Mouse (Mus musculus): ENCODE results near the gene Vti1a.

Vti1a gene

DNA sequence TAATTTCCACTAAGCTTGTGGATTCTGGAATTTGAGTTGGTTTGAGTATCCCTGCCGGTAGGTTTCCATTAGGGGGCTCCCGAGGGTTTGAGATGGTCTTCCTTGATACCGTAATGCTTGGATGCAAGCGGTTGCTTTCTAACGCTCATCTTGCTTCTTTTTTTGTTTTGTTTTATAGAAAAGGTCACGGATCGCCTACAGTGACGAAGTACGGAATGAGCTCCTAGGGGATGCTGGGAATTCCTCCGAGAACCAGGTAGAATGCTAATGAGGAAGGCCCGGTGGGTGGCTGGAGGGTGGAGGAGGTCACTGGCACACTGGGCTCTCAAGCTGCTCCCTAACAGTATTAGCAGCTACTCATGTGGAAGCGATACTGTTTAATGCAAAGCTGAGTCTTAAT is 64.7 kb downstream of the Vti1a start:
- DNase-seq (ENCODE audit: low spot score), result no peak

DNA sequence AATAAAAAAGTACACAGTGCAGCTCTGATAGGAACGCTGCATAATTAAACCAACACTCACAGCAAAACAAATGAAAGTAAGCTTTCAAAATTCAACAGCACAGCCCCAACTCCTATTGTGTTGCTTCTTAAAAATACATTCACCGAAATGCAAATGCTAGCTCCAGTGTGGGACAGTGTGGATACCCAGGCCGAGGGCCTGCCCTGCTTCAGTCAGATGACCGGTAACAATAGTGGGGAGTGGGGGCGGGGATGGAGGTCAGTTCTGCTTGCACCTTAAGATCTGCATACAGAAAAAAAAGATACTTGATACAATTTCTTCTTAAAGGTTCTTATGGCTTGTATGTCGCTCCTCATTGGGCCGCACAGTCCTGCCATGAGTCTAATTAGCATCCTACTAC is 65.2 kb downstream of the Vti1a start:
- DNase-seq (ENCODE audit: low spot score), result no peak

DNA sequence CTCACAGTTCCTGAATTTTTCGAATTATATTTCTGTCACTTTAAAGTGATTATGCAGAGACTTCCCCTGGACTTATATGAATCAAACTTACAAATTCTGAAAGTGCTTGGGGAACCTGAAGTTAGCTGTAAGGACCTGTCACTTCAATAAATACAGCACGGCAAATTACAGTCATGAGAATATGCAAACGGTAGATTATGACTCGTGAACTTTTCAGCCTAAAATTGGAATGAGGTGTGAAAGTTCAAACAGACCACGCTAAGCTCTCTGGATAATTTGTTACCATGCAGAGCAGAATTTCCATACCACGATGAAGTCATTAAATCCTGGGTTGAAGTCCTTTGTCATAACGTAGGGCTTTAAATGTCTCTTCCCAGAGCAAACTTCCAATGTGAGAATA is 66.7 kb downstream of the Vti1a start:
- DNase-seq (ENCODE audit: low spot score), result no peak

DNA sequence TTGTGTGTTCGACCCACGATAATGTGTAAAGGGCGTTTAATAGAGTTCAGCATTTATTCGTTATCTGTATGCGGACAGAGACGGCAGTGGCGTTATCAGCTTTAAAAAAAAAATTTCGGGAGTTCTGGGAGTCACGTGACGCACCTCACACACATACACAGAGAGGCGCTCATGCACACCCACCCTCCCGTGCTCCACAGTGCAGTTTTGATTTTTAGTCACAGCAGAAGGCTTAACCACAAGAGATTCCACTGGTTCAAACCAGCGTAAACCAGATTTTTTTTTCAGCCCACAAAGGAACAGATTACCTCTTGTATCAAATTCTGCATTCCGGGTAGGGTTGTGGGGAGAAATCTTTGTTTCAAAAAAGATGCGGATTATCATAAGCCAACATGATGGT is 68.5 kb downstream of the Vti1a start:
- DNase-seq (ENCODE audit: low spot score), result no peak

DNA sequence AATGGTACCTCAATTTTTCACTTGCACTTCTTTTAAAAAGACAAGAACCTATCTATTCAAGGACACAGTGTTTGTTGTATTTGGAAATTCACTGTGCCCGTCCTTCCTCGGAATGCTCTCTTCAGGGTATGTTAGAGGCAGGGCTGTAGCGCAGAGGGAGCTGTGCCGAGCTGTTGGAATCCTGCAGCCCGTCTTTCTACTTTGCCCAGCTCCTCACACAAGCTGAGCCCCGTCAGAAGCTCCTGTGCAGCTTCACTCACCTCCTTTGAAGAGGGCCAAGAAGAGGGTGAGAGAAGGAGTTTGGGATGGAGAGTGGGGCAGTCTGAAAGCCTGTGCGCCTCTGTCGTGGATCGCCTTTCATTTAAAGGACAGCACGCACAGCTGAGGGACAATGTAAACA is 72.9 kb downstream of the Vti1a start:
- no peak for DNase-seq (ENCODE audit: low spot score)

DNA sequence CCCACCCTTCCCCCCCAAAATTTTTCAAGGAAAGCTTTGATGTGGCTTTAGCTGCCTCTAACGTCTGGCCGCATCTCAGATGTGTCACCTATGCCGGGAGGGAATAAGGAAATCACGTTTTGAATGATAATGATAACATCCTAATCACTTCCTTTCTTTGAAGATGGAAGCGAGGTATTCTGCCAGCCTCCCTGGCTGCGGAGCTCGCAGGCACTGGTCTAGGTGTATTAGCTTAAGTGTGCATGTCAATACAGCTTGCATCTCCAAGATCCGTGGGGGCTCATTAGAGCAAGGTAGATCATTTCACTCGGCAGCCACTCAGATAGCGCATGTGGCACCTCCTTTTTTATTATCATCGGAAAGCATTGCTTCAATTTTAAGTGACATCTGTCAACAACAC is 74.2 kb downstream of the Vti1a start:
- no peak for DNase-seq (ENCODE audit: low spot score)

DNA sequence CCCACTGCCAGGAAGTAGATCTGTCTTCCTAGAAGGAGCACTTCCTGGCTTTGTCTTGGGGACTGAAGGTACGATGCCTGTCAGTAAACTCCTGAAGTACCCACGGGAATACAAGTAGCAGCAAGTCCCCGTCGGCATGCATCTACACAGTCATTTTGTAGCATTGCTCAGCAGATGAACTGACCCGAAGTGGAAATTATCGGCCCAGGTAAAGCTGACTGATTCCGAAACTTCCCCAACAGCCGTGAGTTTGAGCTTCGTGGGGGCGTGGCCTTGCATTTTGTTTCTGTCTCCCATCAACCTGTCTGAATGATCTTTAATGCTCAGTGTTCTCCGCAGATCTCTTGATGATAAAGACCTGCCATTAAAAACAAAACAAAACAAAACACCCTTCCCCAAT is 85.5 kb downstream of the Vti1a start:
- DNase-seq (ENCODE audit: low spot score), result no peak

DNA sequence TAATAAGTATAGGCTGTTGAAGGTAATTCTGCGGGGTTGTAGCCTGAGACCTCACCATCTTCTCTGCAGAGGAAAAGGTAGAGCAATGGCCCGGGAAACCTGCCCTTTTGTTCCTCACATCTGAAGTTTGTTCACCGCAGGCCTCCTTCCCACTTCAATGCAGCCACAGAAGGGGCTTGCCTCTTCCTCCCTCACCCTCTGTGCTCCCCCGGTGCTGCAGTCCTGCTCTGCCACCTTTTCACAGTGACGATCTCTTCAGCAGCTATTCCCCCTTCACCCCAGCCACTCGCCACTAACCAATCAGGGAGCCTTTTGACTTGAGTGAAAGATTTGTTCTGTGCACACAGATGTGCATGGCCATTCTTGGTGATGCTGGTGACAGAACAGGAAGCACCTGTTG is 92.4 kb downstream of the Vti1a start:
- DNase-seq (ENCODE audit: low spot score), result no peak

DNA sequence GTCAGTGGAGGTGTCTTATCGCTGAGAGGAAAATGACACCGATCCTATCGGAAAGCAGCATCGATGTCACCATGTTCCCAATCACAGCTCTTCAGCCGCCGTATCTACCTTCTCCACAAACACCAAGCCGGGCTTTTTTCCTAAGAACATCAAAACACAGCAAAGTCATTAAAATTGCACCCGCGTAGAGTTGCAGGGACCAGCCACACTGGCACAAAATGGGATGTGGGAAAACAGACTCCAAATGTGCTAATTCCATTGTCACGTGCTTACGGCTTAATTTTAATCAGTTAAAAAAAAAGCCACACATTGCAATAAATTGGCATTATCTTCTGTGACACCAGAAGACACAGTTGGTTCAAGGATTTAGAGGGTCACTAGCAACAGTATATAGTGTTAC is 95.3 kb downstream of the Vti1a start:
- DNase-seq (ENCODE audit: low spot score), result no peak

DNA sequence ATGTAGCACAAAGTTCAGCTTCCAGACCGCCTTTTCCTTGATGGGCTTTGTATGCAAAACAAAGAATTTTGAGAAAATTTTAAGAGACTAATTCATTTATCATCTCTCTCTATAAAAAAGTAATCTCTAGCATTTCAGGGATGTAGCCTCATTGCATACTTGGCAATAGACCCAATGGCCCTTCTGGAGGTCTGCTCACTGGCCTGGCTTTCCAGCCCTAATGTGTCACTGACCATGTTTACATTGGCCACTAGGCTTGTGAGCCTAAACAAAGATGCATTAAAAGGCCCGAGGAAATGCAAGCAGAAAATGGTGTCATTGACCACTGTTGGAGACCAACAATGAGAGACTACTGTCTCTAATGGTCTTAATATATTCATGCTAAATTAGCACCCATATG is 95.8 kb downstream of the Vti1a start:
- DNase-seq (ENCODE audit: low spot score), result no peak

DNA sequence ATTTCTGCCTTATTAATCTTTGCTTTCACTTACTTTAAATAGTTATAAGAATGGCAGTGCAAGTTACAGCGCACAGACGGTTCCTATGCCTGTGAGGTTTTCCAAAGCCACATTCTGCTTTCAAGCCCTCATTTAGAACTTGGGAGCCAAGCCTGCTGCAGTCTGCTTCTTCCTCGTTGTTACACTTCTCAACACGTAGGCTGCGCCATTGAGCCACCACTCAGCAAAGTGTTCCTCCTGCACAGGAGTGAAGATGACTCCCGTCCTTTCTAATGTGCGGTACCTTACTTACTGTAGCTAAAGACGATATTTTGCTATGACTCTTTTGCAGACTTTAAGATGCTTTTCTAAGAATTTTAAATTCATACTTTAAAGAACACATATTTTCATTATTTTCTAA is 98.0 kb downstream of the Vti1a start:
- peak; percentile 9 for DNase-seq (ENCODE audit: low spot score)

DNA sequence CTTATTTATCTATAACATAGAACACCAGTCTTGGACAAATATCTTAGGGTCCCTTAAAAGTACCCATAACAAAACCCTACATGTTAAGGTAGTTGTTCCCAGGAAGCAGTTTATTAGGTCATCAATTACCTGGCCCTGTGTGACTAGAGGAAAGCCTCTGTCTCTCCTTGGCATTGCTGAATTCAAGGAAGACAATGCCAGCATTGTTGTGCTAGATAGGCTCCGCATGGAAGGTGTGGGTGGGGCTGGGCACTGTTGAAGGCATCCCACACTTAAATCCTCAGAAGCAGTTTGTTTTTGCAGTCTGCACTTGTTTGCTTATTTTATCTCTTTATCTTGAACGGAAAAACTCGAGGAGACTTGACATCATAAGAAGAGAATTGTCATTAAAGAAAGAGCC is 102.7 kb downstream of the Vti1a start:
- no peak for DNase-seq (ENCODE audit: low spot score)

DNA sequence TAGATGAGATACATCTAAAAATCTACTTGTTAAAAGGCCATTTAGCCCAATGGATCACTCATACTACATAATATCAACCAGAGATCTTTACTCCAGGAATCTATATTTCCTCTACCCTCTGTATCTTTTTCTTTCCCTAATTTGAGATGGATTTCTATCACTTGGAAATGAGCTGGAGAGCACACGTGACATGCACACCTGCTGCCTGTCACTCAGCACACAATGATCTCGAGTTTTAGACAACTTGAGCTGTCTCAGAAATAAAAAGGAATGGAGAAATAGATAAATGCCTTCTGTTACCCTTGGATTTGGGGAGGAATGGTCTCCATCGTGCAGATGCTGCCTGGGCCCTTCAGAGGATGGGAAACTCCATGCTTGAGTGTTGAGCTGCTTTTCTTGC is 103.9 kb downstream of the Vti1a start:
- DNase-seq (ENCODE audit: low spot score), result no peak

DNA sequence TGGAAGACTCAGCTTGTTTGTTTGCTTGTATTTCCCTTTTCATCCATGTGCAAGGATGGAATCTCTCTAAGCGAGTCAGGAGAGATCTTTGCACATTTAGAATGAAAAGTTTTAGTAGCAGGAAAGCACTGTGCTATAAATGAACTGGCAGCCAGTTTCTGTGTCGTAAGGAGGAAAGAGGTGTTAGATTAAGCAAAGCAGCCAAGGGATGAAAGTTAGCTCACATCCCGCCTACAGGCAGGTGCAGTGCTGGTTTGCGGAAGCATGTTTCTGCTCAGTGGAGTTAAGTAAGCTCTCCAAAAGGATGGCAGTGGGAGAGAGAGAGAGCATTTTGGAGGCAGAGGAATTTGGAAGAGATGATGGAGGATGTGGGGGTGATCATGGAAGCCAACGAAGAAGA is 105.7 kb downstream of the Vti1a start:
- no peak for DNase-seq (ENCODE audit: low spot score)

DNA sequence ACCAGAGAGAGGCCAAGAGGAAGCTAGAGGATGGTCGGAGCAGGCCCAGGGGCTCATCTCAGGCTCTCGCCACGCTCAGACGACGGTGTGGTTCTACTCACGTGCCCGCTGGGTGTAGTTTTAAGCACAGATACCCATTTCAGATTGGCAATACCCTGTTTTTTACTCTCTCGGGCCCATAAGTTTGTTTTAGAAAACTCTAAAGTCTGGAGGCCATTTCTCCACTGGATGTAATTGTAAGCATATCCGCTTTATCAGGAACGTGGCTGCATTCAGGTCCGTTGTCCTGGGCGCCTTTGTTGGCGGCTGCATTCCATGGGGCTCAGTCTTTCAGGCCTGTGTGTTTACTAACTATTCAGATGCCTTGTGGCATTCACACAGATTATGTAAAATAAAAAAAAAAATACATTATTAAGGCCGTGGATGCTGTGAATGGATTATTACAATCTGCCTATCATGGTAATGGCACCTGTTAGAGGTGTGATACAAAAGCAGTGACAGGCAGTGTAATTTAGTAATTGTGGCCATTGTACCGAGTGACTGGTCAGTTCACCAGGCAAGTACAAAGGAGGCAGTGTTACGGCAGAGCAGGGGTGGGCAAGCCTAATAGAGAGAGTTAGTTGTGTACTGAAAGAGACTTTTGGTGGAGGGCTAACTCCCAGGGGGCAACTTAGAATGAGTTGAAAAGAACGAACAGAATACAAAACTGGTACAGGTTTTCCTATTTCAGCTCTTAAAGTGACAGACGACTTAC is 106.4 kb downstream of the Vti1a start:
- DNase-seq (ENCODE audit: low spot score), result no peak

DNA sequence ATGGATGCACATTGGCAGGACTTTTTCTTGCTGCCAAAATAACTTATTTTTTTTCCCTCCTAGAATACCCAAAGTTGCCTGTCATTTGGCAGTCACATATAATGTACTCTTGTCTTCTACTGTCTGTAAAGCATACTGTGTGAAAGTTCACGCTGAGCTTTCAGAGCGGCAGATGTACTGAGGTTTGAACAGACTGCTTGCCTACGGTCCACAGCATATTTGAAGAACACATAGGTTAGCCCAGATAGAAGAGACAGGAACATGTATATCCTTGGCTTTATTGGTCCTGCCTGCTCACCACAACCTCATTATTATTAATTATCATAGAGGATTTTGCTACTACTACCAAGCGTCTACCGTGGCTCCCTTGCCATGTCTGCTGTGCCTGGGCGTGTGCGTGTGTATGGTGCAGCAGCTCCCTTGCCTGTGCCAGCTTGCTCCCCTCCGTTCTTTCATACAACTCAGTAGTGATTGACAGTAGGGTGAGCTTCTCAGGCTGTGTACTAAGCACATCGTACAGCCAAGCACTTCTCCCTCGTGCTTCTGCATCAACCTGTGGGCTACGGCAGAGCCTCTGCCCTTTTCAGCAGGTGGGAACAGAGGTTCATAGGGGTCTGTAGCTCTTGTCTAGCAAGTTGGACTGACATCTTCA is 107.1 kb downstream of the Vti1a start:
- no peak for DNase-seq (ENCODE audit: low spot score)

DNA sequence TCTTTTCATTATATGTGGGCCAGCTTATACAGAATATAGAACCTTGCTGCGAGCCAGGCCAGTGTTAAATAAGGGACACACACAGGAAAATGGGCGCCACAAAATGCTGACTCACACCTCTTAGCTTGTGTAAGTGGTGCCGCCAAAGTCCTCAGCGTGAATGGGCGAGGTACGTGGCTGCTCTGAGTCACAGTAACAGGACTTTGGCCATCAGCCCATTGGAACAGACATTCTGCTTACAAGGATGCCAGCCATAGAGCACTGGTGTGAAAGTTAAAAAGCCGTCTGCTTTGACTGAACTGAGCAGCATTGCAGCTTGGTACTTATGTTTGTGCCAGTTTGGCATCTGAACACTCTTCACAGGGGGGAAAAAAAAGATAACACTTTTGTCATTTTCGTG is 107.9 kb downstream of the Vti1a start:
- DNase-seq (ENCODE audit: low spot score), result peak; percentile 22

DNA sequence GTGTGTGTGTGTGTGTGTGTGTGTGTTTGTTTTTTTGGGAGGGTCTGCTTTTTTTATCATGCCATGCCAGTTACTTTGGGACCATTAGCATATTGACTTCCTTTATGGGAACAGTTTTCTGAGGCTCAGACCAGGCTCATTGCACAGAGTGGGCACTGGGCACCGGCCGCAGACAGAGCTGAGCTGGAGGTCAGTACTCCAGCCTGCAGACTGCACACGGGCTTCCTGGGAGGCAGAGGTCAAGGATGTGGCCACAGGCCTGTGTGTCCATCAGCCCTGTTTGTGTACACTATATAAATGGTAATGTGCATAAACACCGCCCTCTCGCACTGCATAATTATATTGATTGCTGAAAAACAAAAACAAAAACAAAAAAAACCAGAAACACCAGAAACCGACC is 108.4 kb downstream of the Vti1a start:
- DNase-seq (ENCODE audit: low spot score), result no peak

DNA sequence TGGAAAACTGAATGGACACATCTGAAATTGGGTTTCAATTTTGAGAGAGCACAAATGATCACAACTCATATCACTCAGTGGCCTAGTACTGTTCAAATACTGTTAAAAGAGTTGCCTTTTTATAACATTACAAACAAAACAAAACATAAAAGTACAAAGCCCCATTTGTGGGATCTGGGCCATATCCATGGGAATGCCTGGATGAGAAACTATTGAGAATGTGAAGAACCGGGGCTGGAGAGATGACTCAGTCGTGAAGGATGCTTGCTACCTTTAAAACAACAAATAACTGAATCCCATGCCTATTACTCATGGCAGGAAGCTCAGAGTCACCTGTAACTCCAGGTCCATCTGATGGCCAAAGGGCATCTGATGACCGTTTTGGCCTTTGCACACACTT is 124.2 kb downstream of the Vti1a start:
- no peak for DNase-seq (ENCODE audit: low spot score)

DNA sequence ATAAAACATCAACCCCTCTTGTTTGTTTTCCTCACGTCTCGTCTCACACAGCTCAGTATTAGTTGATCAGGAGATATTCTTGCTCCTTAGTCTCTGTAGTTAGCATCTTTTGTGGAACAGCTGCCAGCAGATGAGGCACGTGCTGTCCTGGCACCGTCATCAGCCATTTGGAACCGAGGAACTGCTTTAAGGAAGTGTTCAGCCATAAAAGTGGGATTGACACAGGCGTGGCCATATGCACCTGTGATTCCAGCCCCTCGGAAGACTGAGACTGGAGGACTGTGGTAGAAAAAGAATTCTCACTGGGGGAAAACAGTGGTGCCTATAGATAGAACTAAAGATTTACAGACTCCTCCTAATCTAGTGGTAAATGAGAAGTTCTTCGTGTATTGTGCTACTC is 127.5 kb downstream of the Vti1a start:
- DNase-seq (ENCODE audit: low spot score), result no peak

DNA sequence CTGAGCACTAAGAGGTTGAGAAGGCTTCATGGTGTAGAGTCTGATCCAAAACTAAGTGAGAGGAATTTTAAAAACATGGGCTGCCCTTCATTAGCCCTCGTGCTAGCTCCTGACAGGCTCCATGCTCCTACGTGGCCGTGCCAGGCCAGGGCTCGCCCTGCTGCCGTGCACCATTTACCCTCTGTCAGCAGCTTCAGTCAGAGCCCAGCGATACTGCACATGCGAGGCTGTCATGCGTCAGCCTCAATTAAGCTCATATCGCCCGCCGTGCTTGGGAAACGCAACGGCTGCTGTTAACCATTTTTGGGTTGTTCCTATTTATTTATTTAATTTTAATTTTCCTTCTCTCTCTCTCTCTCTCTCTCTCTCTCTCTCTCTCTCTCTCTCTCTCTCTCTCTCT is 133.0 kb downstream of the Vti1a start:
- no peak for DNase-seq (ENCODE audit: low spot score)

DNA sequence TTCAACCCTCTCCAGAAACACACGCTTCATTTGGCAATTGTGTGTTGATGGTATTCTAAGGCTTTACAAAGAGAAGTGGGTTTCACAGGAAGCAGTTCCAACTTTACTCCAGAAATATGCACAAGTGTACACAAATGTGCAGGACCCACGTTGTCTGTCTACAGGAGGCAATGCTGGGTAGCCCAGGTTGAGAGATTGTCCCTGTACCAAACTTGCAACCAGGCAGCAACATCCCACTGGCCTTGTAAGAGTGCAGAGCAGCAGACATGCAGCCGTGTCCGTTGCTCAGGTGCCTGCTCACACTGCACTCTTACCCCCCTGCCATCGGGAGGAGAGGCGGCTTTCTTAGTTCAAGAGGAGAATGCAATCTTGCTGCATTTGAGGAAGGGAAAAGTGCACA is 133.4 kb downstream of the Vti1a start:
- no peak for DNase-seq (ENCODE audit: low spot score)

DNA sequence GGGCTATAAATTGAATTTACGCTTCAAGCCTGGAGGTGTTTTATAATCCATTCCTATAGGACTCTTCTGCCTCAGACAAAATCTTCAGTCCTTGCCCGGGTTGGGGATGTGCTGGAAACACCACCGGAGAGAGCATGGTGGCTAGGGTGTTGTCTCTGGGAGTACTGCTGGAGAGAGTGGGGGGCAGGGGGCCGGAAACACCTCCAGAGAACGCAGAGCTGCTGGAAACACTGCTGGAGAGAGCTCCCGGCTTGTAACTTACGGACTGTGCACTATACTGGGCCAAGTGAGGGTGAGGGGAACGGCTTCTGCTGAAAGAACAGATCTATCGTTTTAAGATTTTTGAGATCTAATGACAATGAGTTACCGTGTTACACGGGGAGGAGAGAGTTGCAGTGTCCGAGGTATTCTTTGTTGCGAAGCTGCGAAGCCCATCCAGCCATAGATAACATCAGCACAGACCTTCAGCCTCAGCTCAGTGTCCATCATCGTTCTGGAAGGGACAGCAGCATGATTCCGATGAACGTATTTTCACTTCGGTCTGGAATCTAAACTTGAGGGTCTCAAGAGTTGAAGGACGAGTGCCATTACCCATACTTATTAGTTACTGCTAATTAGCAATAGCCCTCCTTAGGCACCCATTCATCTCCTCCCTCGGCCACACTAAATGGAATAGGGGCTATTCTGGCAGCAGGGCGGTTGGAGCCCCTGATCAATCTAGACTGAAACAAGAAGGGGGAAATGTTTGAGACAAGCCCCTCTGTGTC is 140.4 kb downstream of the Vti1a start:
- DNase-seq (ENCODE audit: low spot score), result no peak
